8 mouse cellular contexts compared by ENCODE assay signal in genomic region chr1:38580572-38580971, GRCm38 (mm10).
"Had no signal": no experiment of that assay in that cellular context is flagged by ENCODE, and none has a peak within 500 bp of the region (broad histone marks: within the 10 kb centered on the region; RNA-seq: fewer than 3 reads in every experiment).

No protein-coding gene starts in this region.

- H3K9ac ChIP-seq: limb, embryonic 13.5 days; liver, embryonic 14.5 days; midbrain, embryonic 15.5 days had no signal

- ATAC-seq: midbrain, embryonic 15.5 days had no signal

- H3K4me3 ChIP-seq: limb, embryonic 13.5 days; midbrain, embryonic 15.5 days had no signal

- H3K27me3 ChIP-seq: limb, embryonic 13.5 days; midbrain, embryonic 15.5 days had no signal

- H3K36me3 ChIP-seq: midbrain, embryonic 15.5 days had no signal

- DNase-seq: kidney, adult 18-20 months; kidney, postnatal 14 days; left cerebral cortex, postnatal 4 days; lung, adult 18-20 months had no signal

- H3K9me3 ChIP-seq: limb, embryonic 13.5 days; midbrain, embryonic 15.5 days had no signal

- H3K27ac ChIP-seq: limb, embryonic 13.5 days; liver, embryonic 14.5 days; midbrain, embryonic 15.5 days had no signal

- H3K4me2 ChIP-seq: limb, embryonic 13.5 days; midbrain, embryonic 11.5 days; midbrain, embryonic 15.5 days had no signal
